Mouse (Mus musculus) embryonic fibroblast, embryonic 13.5 days (primary cell): ENCODE measurements around the gene Dppa5a.

ENCODE experiments used
- CTCF ChIP-seq: IDR thresholded peaks from 2 replicates; pipeline ENCODE4 v1.5.1; 2011; ENCODE audit warnings: mild to moderate bottlenecking, control low read depth, low read length, moderate library complexity, borderline replicate concordance; ENCODE audit not compliant: insufficient read depth
- POLR2A ChIP-seq: IDR thresholded peaks from 2 replicates; pipeline ENCODE4 v1.6.1; 2011; ENCODE audit warnings: low read depth, mild to moderate bottlenecking, control low read depth, low read length, moderate library complexity

DNA sequence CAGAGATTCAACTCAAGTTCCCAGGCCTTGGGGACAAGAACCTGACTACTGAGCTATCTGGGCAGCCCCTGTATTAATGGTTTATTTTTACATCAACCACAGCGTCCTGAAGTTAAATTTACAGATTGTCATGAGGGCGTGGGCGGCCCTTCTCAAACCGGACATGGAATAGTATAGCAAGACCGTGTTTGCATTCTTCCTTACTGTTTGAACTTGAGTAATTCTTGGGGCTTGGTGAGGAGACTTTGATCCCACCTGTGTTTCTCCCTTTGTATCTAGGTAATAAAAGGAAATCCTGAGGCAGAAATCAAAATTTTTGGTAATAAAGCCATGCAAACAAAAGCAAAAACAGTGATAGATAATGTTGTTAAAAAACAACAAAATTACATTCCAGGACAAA is 32.6 kb upstream of the Dppa5a start:
- TF ChIP-seq POLR2A = no peak
- no peak for TF ChIP-seq CTCF
